Mouse (Mus musculus) midbrain, embryonic 10.5 days (tissue): ENCODE results near the gene Tifa. TPM values are rescaled to one million over a fixed set of nuclear protein-coding genes. Genes with fewer than 3 reads are reported as not detected.
"Not testable (repeated sequence)": the region's sequence is repeated elsewhere in the genome, so short reads cannot be mapped to it uniquely, and the experiment has no call there.

Experiments
- DNase-seq: peaks from one replicate; pipeline ENCODE4 v3.0.0-alpha.2; 2017; ENCODE audit warnings: low spot score
- H3K27ac ChIP-seq: fragments of 300-500 bp; sonication (generic); replicated peaks from 2 replicates; pipeline ENCODE4 v1.5.1; 2016; ENCODE audit warnings: mild to moderate bottlenecking
- H3K27me3 ChIP-seq: fragments of 300-500 bp; sonication (generic); 2 replicates; pipeline ENCODE4 v1.6.1; 2016; ENCODE audit warnings: low read depth, mild to moderate bottlenecking; ENCODE audit not compliant: poor library complexity, severe bottlenecking
- H3K36me3 ChIP-seq: fragments of 300-500 bp; sonication (generic); 2 replicates; pipeline ENCODE4 v1.6.1; 2016; ENCODE audit warnings: mild to moderate bottlenecking, moderate library complexity
- H3K4me1 ChIP-seq: fragments of 300-500 bp; sonication (generic); 2 replicates; pipeline ENCODE4 v1.6.1; 2016
- H3K4me3 ChIP-seq: fragments of 300-500 bp; sonication (generic); 2 replicates; pipeline ENCODE4 v1.5.1; 2016; ENCODE audit warnings: mild to moderate bottlenecking, moderate library complexity
- H3K9me3 ChIP-seq: fragments of 300-500 bp; sonication (generic); replicated peaks from 2 replicates; pipeline ENCODE4 v1.6.1; 2016; ENCODE audit warnings: mild to moderate bottlenecking
- WGBS: fragments of 180-500 bp; shearing (Covaris S2); methylation state at CpG from one replicate; pipeline ENCODE4 v1.1.7; 2016; 5-methylcytosine and 5-hydroxymethylcytosine counted together
- polyA plus RNA-seq: library from polyadenylated mRNA; unstranded; fragments of >200 nt; fragmentation: Nextera tagmentation; extraction: Ambion mirVana; gene quantifications from 2 replicates; pipeline ENCODE4 v1.2.1, GENCODE M21; 2016

Gene Tifa
- polyA plus RNA-seq, 1 experiment from 2014 or later: 2.1 TPM

DNA sequence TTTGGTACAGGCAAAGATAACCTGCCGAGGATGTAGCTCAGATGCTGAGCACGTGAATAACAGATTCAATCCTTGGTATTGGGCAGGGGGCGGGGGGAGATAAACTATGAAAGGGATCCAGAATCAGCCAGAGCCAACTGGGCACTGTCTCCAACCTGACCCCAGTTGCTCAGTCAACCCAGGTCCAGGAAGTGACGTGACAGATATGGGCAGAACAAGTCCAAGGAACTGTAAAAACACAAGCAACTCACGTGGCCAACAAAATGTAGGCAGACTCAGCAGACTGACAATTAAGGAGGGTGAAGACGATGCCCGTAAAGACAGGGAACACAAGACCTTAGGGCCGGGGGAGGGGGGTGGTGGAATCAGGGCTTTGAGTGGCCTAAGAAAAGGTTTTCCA lies 27.2 kb upstream of the Tifa start:
- Histone ChIP-seq H3K27me3 (peaks cover 74% of the 10 kb centered on the region), H3K27ac (no peak overlapping the region), H3K4me3 (no peak overlapping the region), H3K36me3 (no peaks in the 10 kb centered on the region), H3K4me1 (peaks cover 12% of the 10 kb centered on the region), H3K9me3 (no peaks in the 10 kb centered on the region)
- DNase-seq: no peak
- 66% methylated on average over 8 of the region's 8 CpGs for WGBS

- WGBS: 28% methylated on average over 7 of the region's 7 CpGs
- Histone ChIP-seq H3K27ac (no peak overlapping the region), H3K4me3 (no peak overlapping the region), H3K36me3 (no peaks in the 10 kb centered on the region), H3K27me3 (peaks cover 67% of the 10 kb centered on the region), H3K9me3 (no peaks in the 10 kb centered on the region), H3K4me1 (peaks cover 10% of the 10 kb centered on the region)
- DNase-seq: peak; percentile 73
Measured at GRCm38 (mm10) chr3:127763076-127763612, 26.5 kb upstream of the Tifa start.

- Histone ChIP-seq H3K4me3 (no peak overlapping the region), H3K27ac (no peak overlapping the region), H3K36me3 (no peaks in the 10 kb centered on the region), H3K9me3 (no peaks in the 10 kb centered on the region), H3K4me1 (no peaks in the 10 kb centered on the region), H3K27me3 (peaks cover 53% of the 10 kb centered on the region)
- WGBS: 58% methylated on average over 5 of the region's 5 CpGs
- DNase-seq: no peak
Measured at GRCm38 (mm10) chr3:127764541-127764940, 25.1 kb upstream of the Tifa start.

DNA sequence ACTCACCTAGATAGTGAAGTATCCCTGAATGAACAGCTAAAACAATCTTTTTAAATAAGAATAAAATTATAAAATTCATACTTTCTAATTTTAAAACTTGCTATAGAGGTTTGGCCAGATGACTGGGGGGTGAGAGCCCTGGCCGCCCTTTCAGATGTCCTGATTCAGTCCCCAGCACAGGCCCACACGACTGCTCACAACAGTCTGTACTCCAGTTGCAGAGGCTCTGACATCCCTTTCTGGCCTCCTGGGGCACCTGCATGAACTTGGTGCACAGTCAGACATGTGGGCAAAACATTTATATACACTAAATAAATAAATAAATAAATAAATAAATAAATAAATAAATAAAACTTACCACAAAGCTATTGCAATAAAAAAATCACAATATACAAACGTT lies 23.6 kb upstream of the Tifa start:
- Histone ChIP-seq H3K4me1 (no peaks in the 10 kb centered on the region), H3K27me3 (peaks cover 39% of the 10 kb centered on the region), H3K36me3 (no peaks in the 10 kb centered on the region), H3K4me3 (no peak overlapping the region), H3K27ac (no peak overlapping the region), H3K9me3 (no peaks in the 10 kb centered on the region)
- 74% methylated on average over 3 of the region's 3 CpGs for WGBS
- DNase-seq: no peak

- H3K4me1 ChIP-seq: no peaks in the 10 kb centered on the region
- no peak overlapping the region for H3K27ac ChIP-seq
- no peak for DNase-seq
- H3K4me3 ChIP-seq: no peak overlapping the region
- H3K9me3 ChIP-seq: no peaks in the 10 kb centered on the region
- H3K36me3 ChIP-seq: no peaks in the 10 kb centered on the region
- 89% methylated on average over 11 of the region's 11 CpGs for whole genome bisulfite sequencing
- peaks cover 11% of the 10 kb centered on the region for H3K27me3 ChIP-seq
Measured at GRCm38 (mm10) chr3:127769146-127769545, 20.5 kb upstream of the Tifa start.

- no peaks in the 10 kb centered on the region; the same call in 1 of the 2 replicates for H3K9me3 ChIP-seq
- H3K27me3 ChIP-seq: peaks cover 31% of the 10 kb centered on the region
- WGBS: 4% methylated on average over 24 of the region's 24 CpGs
- peaks cover 7% of the 10 kb centered on the region for H3K4me1 ChIP-seq
- peak within 1 kb of the TSS; percentile 54 for H3K4me3 ChIP-seq
- DNase-seq: peak; percentile 55
- no peak within 1 kb of the TSS for H3K27ac ChIP-seq
- H3K36me3 ChIP-seq: no peaks in the 10 kb centered on the region
Measured at GRCm38 (mm10) chr3:127780021-127780644, 9.5 kb upstream of the Tifa start, which contains the start of gene Alpk1. TSS of gene Alpk1 (minus strand) at chr3:127780527.

- DNase-seq: no peak
- H3K4me3 ChIP-seq: no peak overlapping the region
- no peaks in the 10 kb centered on the region for H3K36me3 ChIP-seq
- 95% methylated on average over 9 of the region's 9 CpGs for WGBS
- no peak overlapping the region for H3K27ac ChIP-seq
- H3K4me1 ChIP-seq: peaks cover 7% of the 10 kb centered on the region
- H3K27me3 ChIP-seq: peaks cover 39% of the 10 kb centered on the region
- H3K9me3 ChIP-seq: no peaks in the 10 kb centered on the region; the same call in 1 of the 2 replicates
Measured at GRCm38 (mm10) chr3:127780921-127781320, 8.7 kb upstream of the Tifa start.

- DNase-seq: no peak
- no peak overlapping the region for H3K4me3 ChIP-seq
- H3K27ac ChIP-seq: no peak overlapping the region
- WGBS: 91% methylated on average over 6 of the region's 6 CpGs
- H3K4me1 ChIP-seq: peaks cover 7% of the 10 kb centered on the region
- no peaks in the 10 kb centered on the region for H3K36me3 ChIP-seq
- H3K27me3 ChIP-seq: peaks cover 59% of the 10 kb centered on the region
- H3K9me3 ChIP-seq: no peaks in the 10 kb centered on the region; the same call in 1 of the 2 replicates
Measured at GRCm38 (mm10) chr3:127782921-127783320, 6.7 kb upstream of the Tifa start.

- H3K27ac ChIP-seq, H3K4me3 ChIP-seq, H3K36me3 ChIP-seq, DNase-seq, H3K4me1 ChIP-seq, H3K9me3 ChIP-seq: not testable (repeated sequence)
- peaks cover 67% of the 10 kb centered on the region for H3K27me3 ChIP-seq
- 93% methylated on average over 8 of the region's 8 CpGs for WGBS
Measured at GRCm38 (mm10) chr3:127783680-127784079, 5.9 kb upstream of the Tifa start.

DNA sequence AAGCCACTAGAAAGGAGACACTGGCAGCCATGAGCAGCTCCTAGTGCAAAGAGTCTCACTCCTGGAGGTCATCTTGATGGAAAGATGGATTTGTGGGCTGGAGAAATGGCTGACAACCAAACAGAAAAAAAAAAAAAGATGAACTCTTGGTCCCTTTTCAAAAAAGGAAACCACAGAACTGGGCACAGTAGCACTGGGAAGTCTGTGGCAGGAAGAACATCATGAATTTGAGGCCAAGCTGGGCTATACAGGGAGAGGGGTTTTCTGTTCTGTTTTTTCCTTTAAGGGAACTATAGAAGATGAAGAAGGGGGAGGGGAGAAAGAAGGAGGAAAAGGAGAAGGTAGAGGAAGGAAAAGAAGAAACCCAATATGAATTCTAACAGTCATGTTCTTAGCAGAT lies 2.6 kb upstream of the Tifa start:
- Histone ChIP-seq H3K4me1 (peaks cover 26% of the 10 kb centered on the region), H3K9me3 (no peaks in the 10 kb centered on the region; the same call in 1 of the 2 replicates), H3K36me3 (no peaks in the 10 kb centered on the region), H3K27me3 (peaks cover 78% of the 10 kb centered on the region), H3K27ac (no peak overlapping the region), H3K4me3 (no peak overlapping the region)
- no peak for DNase-seq

DNA sequence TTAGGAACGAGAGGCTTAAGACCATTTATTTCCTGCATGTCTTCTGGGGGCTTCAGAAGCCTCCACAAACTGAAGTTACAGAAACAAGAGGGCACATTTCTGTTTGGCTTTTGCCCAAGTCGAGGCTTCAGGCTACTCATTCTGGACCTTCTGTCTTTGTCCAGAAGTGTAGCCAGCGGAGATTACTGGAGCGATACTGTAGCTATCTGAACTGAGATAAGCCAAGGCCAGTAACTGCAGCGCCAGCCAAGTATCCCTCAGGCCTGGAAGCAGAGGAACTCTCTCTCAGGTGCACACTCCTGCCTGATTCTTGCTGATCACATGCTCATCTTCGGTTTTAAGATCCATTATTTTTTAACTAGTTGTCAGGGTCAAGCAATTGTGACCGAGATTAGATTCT lies 1.6 kb upstream of the Tifa start:
- Histone ChIP-seq H3K27me3 (peaks cover 88% of the 10 kb centered on the region), H3K27ac (no peak overlapping the region), H3K4me3 (no peak overlapping the region), H3K4me1 (peaks cover 26% of the 10 kb centered on the region), H3K36me3 (no peaks in the 10 kb centered on the region), H3K9me3 (no peaks in the 10 kb centered on the region; the same call in 1 of the 2 replicates)
- WGBS: 38% methylated on average over 7 of the region's 7 CpGs
- DNase-seq: no peak

GRCm38 (mm10) chr3:127788919-127789318 lies 686 bp upstream of the Tifa start:
- no peak for DNase-seq
- H3K4me1 ChIP-seq: peaks cover 26% of the 10 kb centered on the region
- peaks cover 88% of the 10 kb centered on the region for H3K27me3 ChIP-seq
- H3K36me3 ChIP-seq: no peaks in the 10 kb centered on the region
- peak overlapping the region; percentile 70 for H3K4me3 ChIP-seq
- WGBS: 13% methylated on average over 8 of the region's 8 CpGs
- no peak overlapping the region for H3K27ac ChIP-seq
- no peaks in the 10 kb centered on the region for H3K9me3 ChIP-seq

DNA sequence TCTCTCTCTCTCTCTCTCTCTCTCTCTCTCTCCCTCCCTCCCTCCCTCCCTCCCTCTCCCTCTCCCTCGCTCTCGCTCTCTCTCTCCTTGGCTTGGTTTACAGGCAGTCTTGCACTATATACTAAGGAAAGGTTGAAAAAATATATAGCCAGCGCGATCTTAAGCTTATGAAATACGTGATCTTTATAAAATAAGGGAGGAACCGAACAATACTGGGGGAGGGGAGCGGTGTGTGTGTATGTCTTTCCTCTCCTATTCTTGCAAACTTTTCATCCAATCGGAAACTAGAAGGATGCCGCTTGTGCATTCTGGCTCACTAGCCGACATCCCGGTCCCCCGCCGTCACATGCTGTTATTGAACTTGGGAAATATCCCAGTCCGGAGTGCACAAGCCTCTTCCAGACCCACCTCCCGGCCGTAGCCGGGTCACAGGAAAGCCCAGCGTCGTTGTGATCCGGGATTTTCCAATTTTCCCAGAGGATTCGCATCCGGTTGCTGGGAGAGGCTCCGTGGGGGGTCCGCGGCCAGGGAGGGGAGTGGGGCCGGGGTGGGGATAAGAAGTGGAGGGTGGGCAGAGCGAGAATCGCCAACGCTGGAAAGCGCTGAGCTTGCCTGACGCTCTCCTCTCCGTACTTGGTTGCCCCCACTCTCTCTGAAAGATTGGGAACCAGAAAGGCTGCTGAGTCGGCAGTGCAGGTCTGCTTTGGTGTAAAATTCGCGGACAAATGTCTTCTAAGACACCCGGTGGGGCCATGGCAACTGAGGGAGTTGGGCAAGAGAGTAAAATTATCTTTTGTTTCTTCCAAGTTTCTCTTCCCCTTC lies 840 bp downstream of the Tifa start:
- WGBS: under 1% methylated on average over 36 of the region's 36 CpGs
- peak; percentile 67 for DNase-seq
- peak overlapping the region; percentile 77 for H3K27ac ChIP-seq
- H3K4me3 ChIP-seq: peak overlapping the region; percentile 70
- peaks cover 77% of the 10 kb centered on the region for H3K27me3 ChIP-seq
- H3K36me3 ChIP-seq: no peaks in the 10 kb centered on the region
- H3K9me3 ChIP-seq: no peaks in the 10 kb centered on the region
- H3K4me1 ChIP-seq: peaks cover 26% of the 10 kb centered on the region
